Mouse (Mus musculus) heart, adult 2 months (tissue): ENCODE data around the gene Ankrd9.

Source experiments
- CTCF ChIP-seq: fragments of 200-600 bp; IDR thresholded peaks from 2 replicates; pipeline ENCODE4 v1.8.1; 2022; ENCODE audit warnings: antibody characterized with exemption, mild to moderate bottlenecking, moderate library complexity
- POLR2A ChIP-seq: fragments of 200-500 bp; IDR thresholded peaks from 2 replicates; pipeline ENCODE4 v1.6.1; 2011; ENCODE audit warnings: mild to moderate bottlenecking, low read depth, low read length, control low read depth; ENCODE audit not compliant: insufficient read depth

GRCm38 (mm10) chr12:110965500-110965899 is 13.3 kb downstream of the Ankrd9 start:
- TF ChIP-seq CTCF (no peak), POLR2A (no peak)
